Mouse (Mus musculus): ENCODE results near the gene Wdr48.

The Wdr48 gene

GRCm38 (mm10) chr9:119970221-119970620, 75.5 kb downstream of the Wdr48 start:
- peak; percentile 72 for DNase-seq (ENCODE audit: low spot score)

- DNase-seq (ENCODE audit: low spot score): no peak
Observed at GRCm38 (mm10) chr9:119970763-119971656, 76.3 kb downstream of the Wdr48 start.

- DNase-seq (ENCODE audit: low spot score): no peak
Observed at GRCm38 (mm10) chr9:119972166-119972565, 77.5 kb downstream of the Wdr48 start.

GRCm38 (mm10) chr9:119972582-119972981, 77.9 kb downstream of the Wdr48 start:
- DNase-seq (ENCODE audit: low spot score): no peak

GRCm38 (mm10) chr9:119973281-119973680, 78.6 kb downstream of the Wdr48 start:
- DNase-seq (ENCODE audit: low spot score): no peak

GRCm38 (mm10) chr9:119973869-119974520, 79.3 kb downstream of the Wdr48 start:
- DNase-seq (ENCODE audit: low spot score): no peak

GRCm38 (mm10) chr9:119974609-119975008, 79.9 kb downstream of the Wdr48 start:
- DNase-seq (ENCODE audit: low spot score): no peak

- no peak for DNase-seq (ENCODE audit: low spot score)
Observed at GRCm38 (mm10) chr9:119975286-119975685, 80.6 kb downstream of the Wdr48 start.
